Mouse (Mus musculus) liver, embryonic 15.5 days (tissue): ENCODE measurements around the gene Itga9. TPM values are rescaled to one million over a fixed set of nuclear protein-coding genes. Genes with fewer than 3 reads are reported as not detected.
A peak's percentile ranks its signal among the peaks of the same experiment; 100 is the strongest.

Source experiments
- ATAC-seq: fragments of 200-750 bp; cut with Nextera tagmentation; 2 replicates; pipeline ENCODE4 v1.8.0; 2017; ENCODE audit warnings: moderate number of reproducible peaks, mild to moderate bottlenecking, moderate library complexity; ENCODE audit not compliant: insufficient read depth
- H3K27ac ChIP-seq: fragments of 300-500 bp; sonication (generic); replicated peaks from 2 replicates; pipeline ENCODE4 v1.5.1; 2015; ENCODE audit warnings: mild to moderate bottlenecking, inconsistent platforms
- H3K27me3 ChIP-seq: fragments of 300-500 bp; sonication (generic); 2 replicates; pipeline ENCODE4 v1.6.1; 2015; ENCODE audit warnings: mild to moderate bottlenecking, inconsistent platforms
- H3K36me3 ChIP-seq: fragments of 300-500 bp; sonication (generic); replicated peaks from 2 replicates; pipeline ENCODE4 v1.6.1; 2015; ENCODE audit warnings: moderate library complexity, mild to moderate bottlenecking, inconsistent platforms
- H3K4me1 ChIP-seq: fragments of 300-500 bp; sonication (generic); replicated peaks from 2 replicates; pipeline ENCODE4 v1.6.1; 2015; ENCODE audit warnings: inconsistent platforms
- H3K4me2 ChIP-seq: fragments of 300-500 bp; sonication (generic); 2 replicates; pipeline ENCODE4 v1.6.1; 2015; ENCODE audit warnings: moderate library complexity, mild to moderate bottlenecking, inconsistent platforms
- H3K4me3 ChIP-seq: fragments of 300-500 bp; sonication (generic); replicated peaks from 2 replicates; pipeline ENCODE4 v1.5.1; 2015; ENCODE audit warnings: mild to moderate bottlenecking, inconsistent platforms
- H3K9ac ChIP-seq: fragments of 300-500 bp; sonication (generic); 2 replicates; pipeline ENCODE4 v1.6.1; 2015; ENCODE audit warnings: moderate library complexity, mild to moderate bottlenecking, inconsistent platforms
- H3K9me3 ChIP-seq: fragments of 300-500 bp; sonication (generic); replicated peaks from 2 replicates; pipeline ENCODE4 v1.6.1; 2016; ENCODE audit warnings: inconsistent platforms
- WGBS: fragments of 180-500 bp; shearing (Covaris S2); methylation state at CpG from one replicate; pipeline ENCODE4 v1.1.7; 2015; ENCODE audit warnings: mixed read lengths; ENCODE audit not compliant: insufficient replicate concordance; 5-methylcytosine and 5-hydroxymethylcytosine counted together
- polyA plus RNA-seq: library from polyadenylated mRNA; unstranded; fragments of >200 nt; fragmentation: Nextera tagmentation; extraction: Ambion mirVana; gene quantifications from 2 replicates; pipeline ENCODE4 v1.2.1, GENCODE M21; 2015

Gene Itga9
- polyA plus RNA-seq, 1 experiment from 2014 or later, result 3.4 TPM

GRCm38 (mm10) chr9:118935098-118935497 lies 328.6 kb downstream of the Itga9 start:
- H3K4me3 ChIP-seq, result no peak overlapping the region
- no peaks in the 10 kb centered on the region for H3K36me3 ChIP-seq
- H3K9me3 ChIP-seq, result no peaks in the 10 kb centered on the region
- no peak overlapping the region for H3K27ac ChIP-seq
- no peak for ATAC-seq
- WGBS, result 67% methylated on average over 13 of the region's 13 CpGs
- H3K4me1 ChIP-seq, result peaks cover 24% of the 10 kb centered on the region
- no peak overlapping the region for H3K4me2 ChIP-seq
- H3K27me3 ChIP-seq, result no peaks in the 10 kb centered on the region
- H3K9ac ChIP-seq, result no peak overlapping the region

GRCm38 (mm10) chr9:118936071-118936470 lies 329.6 kb downstream of the Itga9 start:
- H3K27ac ChIP-seq, result no peak overlapping the region
- H3K36me3 ChIP-seq, result no peaks in the 10 kb centered on the region
- H3K9me3 ChIP-seq, result no peaks in the 10 kb centered on the region
- no peak overlapping the region for H3K9ac ChIP-seq
- 64% methylated on average over 12 of the region's 12 CpGs for WGBS
- H3K4me2 ChIP-seq, result no peak overlapping the region
- no peak for ATAC-seq
- no peak overlapping the region for H3K4me3 ChIP-seq
- H3K27me3 ChIP-seq, result no peaks in the 10 kb centered on the region
- peaks cover 19% of the 10 kb centered on the region for H3K4me1 ChIP-seq

- 59% methylated on average over 3 of the region's 3 CpGs for WGBS
- H3K36me3 ChIP-seq, result no peaks in the 10 kb centered on the region
- no peak for ATAC-seq
- H3K9ac ChIP-seq, result no peak overlapping the region
- no peaks in the 10 kb centered on the region for H3K27me3 ChIP-seq
- H3K4me1 ChIP-seq, result peaks cover 22% of the 10 kb centered on the region
- H3K4me2 ChIP-seq, result no peak overlapping the region
- H3K27ac ChIP-seq, result no peak overlapping the region
- no peaks in the 10 kb centered on the region for H3K9me3 ChIP-seq
- no peak overlapping the region for H3K4me3 ChIP-seq
Measured at GRCm38 (mm10) chr9:118937515-118937914, 331.0 kb downstream of the Itga9 start.

GRCm38 (mm10) chr9:118939410-118939809 lies 332.9 kb downstream of the Itga9 start:
- no peak overlapping the region for H3K9ac ChIP-seq
- 64% methylated on average over 13 of the region's 13 CpGs for WGBS
- H3K4me3 ChIP-seq, result no peak overlapping the region
- H3K4me1 ChIP-seq, result peaks cover 33% of the 10 kb centered on the region
- ATAC-seq, result peak; percentile 33; the same call in 1 of the 2 replicates
- H3K27me3 ChIP-seq, result no peaks in the 10 kb centered on the region
- no peaks in the 10 kb centered on the region for H3K9me3 ChIP-seq
- H3K27ac ChIP-seq, result 0 out of 2 replicates have a peak overlapping the region, but pooled peaks have one; percentile 38
- H3K36me3 ChIP-seq, result no peaks in the 10 kb centered on the region
- peak overlapping the region; percentile 18; the same call in 1 of the 2 replicates for H3K4me2 ChIP-seq

- ATAC-seq, result no peak
- Histone ChIP-seq H3K4me1 (peaks cover 36% of the 10 kb centered on the region), H3K4me2 (peak overlapping the region; percentile 18; the same call in 1 of the 2 replicates), H3K27me3 (no peaks in the 10 kb centered on the region), H3K9me3 (no peaks in the 10 kb centered on the region), H3K27ac (peak overlapping the region; percentile 38; the same call in 1 of the 2 replicates), H3K9ac (no peak overlapping the region), H3K4me3 (no peak overlapping the region), H3K36me3 (no peaks in the 10 kb centered on the region)
- WGBS, result 73% methylated on average over 12 of the region's 12 CpGs
Measured at GRCm38 (mm10) chr9:118939831-118940230, 333.3 kb downstream of the Itga9 start.

- no peak overlapping the region for H3K4me3 ChIP-seq
- H3K36me3 ChIP-seq, result no peaks in the 10 kb centered on the region
- no peak for ATAC-seq
- no peak overlapping the region for H3K9ac ChIP-seq
- H3K27ac ChIP-seq, result 0 out of 2 replicates have a peak overlapping the region, but pooled peaks have one; percentile 3
- no peak overlapping the region for H3K4me2 ChIP-seq
- H3K9me3 ChIP-seq, result no peaks in the 10 kb centered on the region
- H3K27me3 ChIP-seq, result no peaks in the 10 kb centered on the region
- WGBS, result 70% methylated on average over 12 of the region's 12 CpGs
- H3K4me1 ChIP-seq, result peaks cover 36% of the 10 kb centered on the region
Measured at GRCm38 (mm10) chr9:118940591-118941207, 334.2 kb downstream of the Itga9 start.

GRCm38 (mm10) chr9:118942030-118942429 lies 335.5 kb downstream of the Itga9 start:
- Histone ChIP-seq H3K36me3 (no peaks in the 10 kb centered on the region), H3K4me2 (no peak overlapping the region), H3K4me1 (peaks cover 32% of the 10 kb centered on the region), H3K9ac (no peak overlapping the region), H3K9me3 (no peaks in the 10 kb centered on the region), H3K27ac (no peak overlapping the region), H3K4me3 (no peak overlapping the region), H3K27me3 (no peaks in the 10 kb centered on the region)
- 73% methylated on average over 4 of the region's 4 CpGs for WGBS
- no peak for ATAC-seq

- no peak overlapping the region for H3K9ac ChIP-seq
- peaks cover 26% of the 10 kb centered on the region for H3K4me1 ChIP-seq
- ATAC-seq, result no peak
Measured at GRCm38 (mm10) chr9:118943941-118944340, 337.5 kb downstream of the Itga9 start.

GRCm38 (mm10) chr9:118944388-118944787 lies 337.9 kb downstream of the Itga9 start:
- Histone ChIP-seq H3K27ac (no peak overlapping the region), H3K36me3 (no peaks in the 10 kb centered on the region), H3K27me3 (no peaks in the 10 kb centered on the region), H3K4me2 (peak overlapping the region; percentile 23; the same call in 1 of the 2 replicates), H3K9ac (no peak overlapping the region), H3K4me3 (no peak overlapping the region), H3K9me3 (no peaks in the 10 kb centered on the region), H3K4me1 (peaks cover 25% of the 10 kb centered on the region)
- ATAC-seq, result 0 out of 2 replicates have a peak, but pooled peaks have one; percentile 19
- 24% methylated on average over 12 of the region's 12 CpGs for WGBS

More at GRCm38 (mm10) chr9:118943941-118944340, 337.5 kb downstream of the Itga9 start:
- H3K9me3 ChIP-seq, result no peaks in the 10 kb centered on the region
- no peak overlapping the region for H3K27ac ChIP-seq
- no peaks in the 10 kb centered on the region for H3K27me3 ChIP-seq
- 0 out of 2 replicates have a peak overlapping the region, but pooled peaks have one; percentile 23 for H3K4me2 ChIP-seq
- H3K36me3 ChIP-seq, result no peaks in the 10 kb centered on the region
- 21% methylated on average over 5 of the region's 5 CpGs for WGBS
- H3K4me3 ChIP-seq, result no peak overlapping the region

- H3K9me3 ChIP-seq, result no peaks in the 10 kb centered on the region
- no peak overlapping the region for H3K4me3 ChIP-seq
- no peaks in the 10 kb centered on the region for H3K27me3 ChIP-seq
- 76% methylated on average over 5 of the region's 5 CpGs for WGBS
- H3K9ac ChIP-seq, result no peak overlapping the region
- no peak for ATAC-seq
- no peaks in the 10 kb centered on the region for H3K36me3 ChIP-seq
- H3K4me1 ChIP-seq, result peaks cover 34% of the 10 kb centered on the region
- H3K27ac ChIP-seq, result no peak overlapping the region
- H3K4me2 ChIP-seq, result no peak overlapping the region
Measured at GRCm38 (mm10) chr9:118948486-118948885, 342.0 kb downstream of the Itga9 start.

GRCm38 (mm10) chr9:118949124-118949523 lies 342.6 kb downstream of the Itga9 start:
- Histone ChIP-seq H3K27me3 (no peaks in the 10 kb centered on the region), H3K9ac (no peak overlapping the region), H3K9me3 (no peaks in the 10 kb centered on the region), H3K4me3 (no peak overlapping the region), H3K4me1 (peaks cover 28% of the 10 kb centered on the region), H3K4me2 (no peak overlapping the region), H3K36me3 (no peaks in the 10 kb centered on the region), H3K27ac (no peak overlapping the region)
- ATAC-seq, result no peak
- WGBS, result 75% methylated on average over 8 of the region's 8 CpGs
